Mouse (Mus musculus) spleen, adult 2 months (tissue): ENCODE data around the gene Rbfox1. TPM values are rescaled to one million over a fixed set of nuclear protein-coding genes. Genes with fewer than 3 reads are reported as not detected.

ENCODE experiments used
- DNase-seq, 2 experiments: peaks; one replicate each; pipeline versions ENCODE4 v3.0.0 to v3.0.0-alpha.2; 2012 to 2021; ENCODE audit warnings: low spot score in 2 of 2, low read depth in 1 of 2
- H3K27ac ChIP-seq: fragments of 200-500 bp; 2 replicates; pipeline ENCODE4 v1.5.1; 2012; ENCODE audit warnings: low read length, inconsistent platforms; ENCODE audit not compliant: insufficient read depth
- H3K27me3 ChIP-seq: fragments of 200-500 bp; 2 replicates; pipeline ENCODE4 v1.6.1; 2012; ENCODE audit warnings: mild to moderate bottlenecking, moderate library complexity, low read length, inconsistent platforms; ENCODE audit not compliant: control insufficient read depth, insufficient read depth
- H3K36me3 ChIP-seq: fragments of 200-500 bp; 2 replicates; pipeline ENCODE4 v1.6.1; 2012; ENCODE audit warnings: mild to moderate bottlenecking, low read length, inconsistent platforms; ENCODE audit not compliant: control insufficient read depth, insufficient read depth
- H3K4me1 ChIP-seq: fragments of 200-500 bp; 2 replicates; pipeline ENCODE4 v1.6.1; 2011; ENCODE audit warnings: inconsistent platforms; ENCODE audit not compliant: control insufficient read depth, insufficient read depth, insufficient read length
- H3K4me3 ChIP-seq: fragments of 200-500 bp; 2 replicates; pipeline ENCODE4 v1.5.1; 2011; ENCODE audit warnings: mild to moderate bottlenecking, inconsistent platforms; ENCODE audit not compliant: insufficient read depth, insufficient read length; ENCODE audit errors: extremely low read depth
- CTCF ChIP-seq: fragments of 200-500 bp; IDR thresholded peaks from 2 replicates; pipeline ENCODE4 v1.5.1; 2011; ENCODE audit warnings: mild to moderate bottlenecking, inconsistent platforms; ENCODE audit not compliant: insufficient read depth, insufficient read length, insufficient replicate concordance; ENCODE audit errors: extremely low read depth
- POLR2A ChIP-seq: fragments of 200-500 bp; IDR thresholded peaks from 2 replicates; pipeline ENCODE4 v1.6.1; 2011; ENCODE audit warnings: low read depth, low read length, inconsistent platforms
- WGBS: fragments of 180-500 bp; shearing (Covaris S2); methylation state at CpG from one replicate; pipeline ENCODE4 v1.1.7; 2018; 5-methylcytosine and 5-hydroxymethylcytosine counted together
- polyA plus RNA-seq: library from polyadenylated mRNA; depleted of rRNA; stranded (reverse); fragments of >200 nt; gene quantifications from 2 replicates; pipeline ENCODE4 v1.2.3, GENCODE M21; 2012

Rbfox1 gene
- polyA plus RNA-seq, 1 experiment: 1.0 TPM

DNA sequence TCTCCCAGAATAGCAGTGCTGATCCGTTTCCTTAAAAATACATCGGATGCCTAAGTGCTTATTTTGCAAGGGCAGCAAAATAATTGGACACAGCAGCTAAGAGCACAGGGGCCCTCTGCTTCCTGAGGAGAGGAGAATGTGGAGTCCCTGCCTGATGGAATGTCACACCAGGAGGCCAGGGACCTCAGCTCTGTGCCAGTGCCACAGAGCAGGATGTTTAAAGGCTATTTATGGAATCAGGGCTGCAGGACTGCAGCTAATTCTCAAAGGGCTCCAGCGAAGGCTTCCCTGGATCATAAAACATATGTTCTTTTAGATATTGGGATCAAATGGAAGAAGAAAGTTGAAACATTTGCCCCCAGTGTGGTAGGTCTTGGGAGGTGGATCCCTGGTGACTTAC, 201.0 kb downstream of the Rbfox1 start:
- Histone ChIP-seq H3K4me1 (no peaks in the 10 kb centered on the region), H3K36me3 (no peaks in the 10 kb centered on the region), H3K27ac (no peak overlapping the region), H3K27me3 (no peaks in the 10 kb centered on the region), H3K4me3 (no peak overlapping the region)
- TF ChIP-seq CTCF (no peak), POLR2A (no peak)
- 42% methylated on average over 3 of the region's 3 CpGs for WGBS
- no peak for DNase-seq

DNA sequence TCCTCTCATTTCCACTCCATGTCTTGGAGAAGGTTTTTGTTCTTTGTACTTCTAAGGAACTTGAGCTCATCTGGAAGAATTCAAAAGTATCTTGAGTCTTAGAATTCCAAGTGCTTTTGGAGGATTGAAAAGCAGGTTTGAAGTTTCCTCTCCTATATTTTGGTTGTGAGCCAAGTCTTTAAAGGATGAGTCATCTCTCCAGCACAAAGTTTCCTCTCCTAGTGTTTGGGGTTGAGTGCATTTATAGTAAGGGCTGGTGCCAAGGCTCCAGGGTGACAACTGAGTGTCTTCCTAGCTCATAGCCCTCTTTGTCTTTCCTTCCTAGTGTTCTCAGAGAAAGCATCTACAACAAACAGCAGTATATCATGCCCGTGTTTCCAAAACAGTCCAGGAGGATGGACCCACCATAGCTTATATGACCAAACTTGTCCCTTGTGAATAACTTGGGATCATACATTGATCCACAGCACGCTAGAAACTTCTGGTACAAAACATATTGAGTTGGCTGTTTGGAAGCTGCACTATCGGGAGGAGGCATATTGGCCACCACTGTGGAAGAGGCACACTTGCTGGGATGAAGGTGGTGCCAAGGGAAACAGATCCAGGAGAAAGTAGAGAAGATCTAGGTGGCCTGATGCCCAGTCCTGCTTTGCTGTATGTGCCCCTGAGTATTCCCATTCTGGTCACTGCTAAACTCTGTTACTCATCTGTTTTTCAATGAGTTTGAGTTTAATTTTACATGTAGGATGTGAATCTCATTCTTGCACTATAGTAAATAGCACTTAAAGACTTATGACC, 206.4 kb downstream of the Rbfox1 start:
- TF ChIP-seq POLR2A (no peak), CTCF (no peak)
- no peak for DNase-seq
- Histone ChIP-seq H3K27me3 (no peaks in the 10 kb centered on the region), H3K4me1 (no peaks in the 10 kb centered on the region), H3K27ac (no peak overlapping the region), H3K36me3 (no peaks in the 10 kb centered on the region), H3K4me3 (no peak overlapping the region)
- 76% methylated on average over 3 of the region's 3 CpGs for WGBS

DNA sequence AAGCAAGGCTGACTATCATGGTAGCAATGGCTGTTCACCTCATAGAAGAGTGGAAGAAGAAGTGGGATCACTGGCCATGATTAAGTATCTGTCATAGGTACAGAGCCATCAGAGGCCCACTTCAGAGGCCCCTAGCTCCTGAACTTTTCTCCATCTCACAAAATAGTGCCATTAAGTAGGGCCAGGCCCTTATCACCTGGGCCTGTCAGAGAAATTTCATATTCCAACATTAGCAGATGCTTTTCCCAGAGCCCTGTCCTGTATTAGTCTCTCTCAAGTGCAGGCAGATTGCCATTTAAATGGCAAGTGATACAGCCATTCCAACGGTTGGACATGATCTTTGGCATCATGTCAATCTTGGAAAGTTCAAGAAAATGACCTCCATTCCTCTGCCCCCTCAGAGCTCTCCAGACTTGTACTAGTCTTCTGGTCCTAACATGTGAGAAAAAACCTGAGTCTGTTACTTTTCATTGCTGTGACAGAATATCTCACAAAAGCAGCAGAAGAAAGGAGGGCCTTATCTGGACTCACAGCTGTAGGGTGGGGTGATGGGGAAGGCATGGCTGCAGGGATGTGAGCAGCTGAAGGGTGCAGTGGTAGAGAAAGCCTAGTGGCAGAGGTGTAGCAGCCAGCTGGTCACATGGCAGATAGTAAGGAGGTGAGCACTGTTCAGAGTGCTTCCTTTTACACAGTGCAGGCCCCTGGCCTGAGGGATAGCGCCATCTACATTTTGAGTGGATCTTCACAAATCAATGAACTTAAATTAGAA, 210.6 kb downstream of the Rbfox1 start:
- 66% methylated on average over 2 of the region's 2 CpGs for WGBS
- no peaks in the 10 kb centered on the region for H3K36me3 ChIP-seq
- no peak overlapping the region for H3K27ac ChIP-seq
- no peak for DNase-seq
- H3K27me3 ChIP-seq: no peaks in the 10 kb centered on the region
- no peaks in the 10 kb centered on the region for H3K4me1 ChIP-seq
- no peak overlapping the region for H3K4me3 ChIP-seq
- no peak for TF ChIP-seq CTCF
- TF ChIP-seq POLR2A: no peak

DNA sequence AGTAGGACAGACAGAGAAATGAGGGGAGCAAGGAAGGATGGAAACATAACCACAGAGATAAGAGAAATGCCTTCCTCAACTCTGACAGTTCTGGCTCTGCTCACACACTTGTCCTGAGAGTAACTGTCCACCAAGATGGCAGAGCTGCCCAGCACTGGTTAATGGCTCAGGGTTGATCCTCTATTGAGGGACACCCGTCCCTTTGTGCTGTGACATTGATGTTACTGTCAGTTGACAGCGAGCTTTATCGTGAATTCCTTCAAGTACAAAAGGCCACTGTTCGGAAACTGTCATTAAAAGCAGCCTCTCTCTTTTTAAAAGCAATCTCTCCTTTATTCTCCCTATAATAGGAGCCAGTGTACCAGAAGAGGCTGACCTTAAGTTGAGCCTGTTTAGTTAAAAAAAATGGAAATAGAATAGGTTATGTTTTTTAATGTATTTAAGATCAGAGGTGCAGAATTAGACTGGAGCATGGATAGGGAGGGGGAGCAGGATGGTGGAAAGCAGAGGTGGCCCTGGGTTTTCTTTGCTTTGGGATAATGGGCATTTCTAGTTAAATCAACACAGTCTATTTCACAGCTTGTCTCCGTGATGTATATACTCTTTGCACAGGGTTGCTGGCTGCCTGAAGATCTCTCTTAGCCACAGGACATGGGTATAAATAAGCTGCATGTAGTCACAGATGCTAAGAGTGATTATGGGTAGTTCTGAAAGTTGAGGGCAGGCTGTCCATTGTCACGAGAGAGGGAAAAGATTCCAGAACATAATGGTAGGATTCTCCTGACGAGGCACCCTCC, 212.3 kb downstream of the Rbfox1 start:
- 82% methylated on average over 7 of the region's 7 CpGs for WGBS
- H3K4me3 ChIP-seq: no peak overlapping the region
- no peaks in the 10 kb centered on the region for H3K27me3 ChIP-seq
- DNase-seq: no peak
- no peaks in the 10 kb centered on the region for H3K36me3 ChIP-seq
- no peak overlapping the region for H3K27ac ChIP-seq
- no peaks in the 10 kb centered on the region for H3K4me1 ChIP-seq
- no peak for TF ChIP-seq CTCF
- no peak for TF ChIP-seq POLR2A

DNA sequence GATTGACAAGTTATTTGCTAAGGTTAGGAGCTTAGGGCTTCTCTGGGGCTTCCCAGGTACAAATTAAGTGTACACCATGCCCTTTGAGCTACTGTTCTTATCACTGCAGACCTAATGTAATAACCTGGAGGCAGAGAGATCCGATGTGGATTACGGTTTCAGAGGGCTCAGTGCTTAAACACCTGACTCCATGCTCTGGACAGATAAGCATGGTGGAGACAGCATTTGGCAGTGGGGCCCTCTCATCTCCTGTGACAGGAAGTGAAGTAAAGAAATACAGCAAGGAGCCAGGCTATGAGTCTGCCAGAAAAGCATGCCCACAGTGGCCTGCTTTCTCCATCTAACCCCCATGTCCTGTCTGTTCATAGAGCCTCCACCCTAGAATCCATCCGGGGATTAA, 213.0 kb downstream of the Rbfox1 start:
- H3K27ac ChIP-seq: no peak overlapping the region
- 86% methylated on average over 3 of the region's 3 CpGs for WGBS
- H3K27me3 ChIP-seq: no peaks in the 10 kb centered on the region
- no peak for DNase-seq
- H3K36me3 ChIP-seq: no peaks in the 10 kb centered on the region
- H3K4me1 ChIP-seq: no peaks in the 10 kb centered on the region
- TF ChIP-seq POLR2A (no peak), CTCF (no peak)
- no peak overlapping the region for H3K4me3 ChIP-seq

DNA sequence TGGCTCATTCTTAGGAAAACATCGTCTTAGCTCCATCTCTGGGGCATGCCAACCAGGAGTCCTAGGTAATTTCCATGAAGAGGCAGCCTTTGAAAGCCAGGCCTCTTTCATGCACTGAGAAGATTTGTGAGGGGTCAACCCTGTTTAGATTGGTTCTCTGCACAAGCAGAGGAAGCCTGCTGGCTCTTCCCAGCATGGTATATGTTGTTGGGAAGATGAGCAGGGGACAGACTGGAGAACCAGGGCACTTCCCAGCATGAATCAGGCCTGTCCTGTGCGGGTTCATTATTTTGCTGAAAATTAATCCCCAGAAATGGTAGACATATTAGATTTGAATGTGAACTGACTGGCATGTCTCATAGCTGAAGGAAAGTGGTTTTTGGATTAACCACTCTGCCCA, 214.4 kb downstream of the Rbfox1 start:
- Histone ChIP-seq H3K36me3 (no peaks in the 10 kb centered on the region), H3K27me3 (no peaks in the 10 kb centered on the region), H3K27ac (no peak overlapping the region), H3K4me1 (no peaks in the 10 kb centered on the region), H3K4me3 (no peak overlapping the region)
- no peak for TF ChIP-seq CTCF
- TF ChIP-seq POLR2A: no peak
- no peak for DNase-seq
- 90% methylated on average over 2 of the region's 2 CpGs for WGBS
